Mouse (Mus musculus) lung, embryonic 14.5 days (tissue): ENCODE results near the gene Rars. TPM values are rescaled to one million over a fixed set of nuclear protein-coding genes. Genes with fewer than 3 reads are reported as not detected.

Experiments
- ATAC-seq: fragments of 200-750 bp; cut with Nextera tagmentation; 2 replicates; pipeline ENCODE4 v1.8.0; 2017; ENCODE audit warnings: mild to moderate bottlenecking, moderate TSS enrichment, moderate library complexity; ENCODE audit not compliant: insufficient read depth
- DNase-seq: peaks from one replicate; pipeline ENCODE4 v3.0.0-alpha.2; 2015
- H3K27ac ChIP-seq: fragments of 300-500 bp; sonication (generic); 2 replicates; pipeline ENCODE4 v1.5.1; 2014; ENCODE audit warnings: low read depth, mild to moderate bottlenecking, moderate library complexity
- H3K27me3 ChIP-seq: fragments of 300-500 bp; sonication (generic); 2 replicates; pipeline ENCODE4 v1.6.1; 2014; ENCODE audit warnings: low read length, control low read depth; ENCODE audit not compliant: insufficient read depth
- H3K36me3 ChIP-seq: fragments of 300-500 bp; sonication (generic); 2 replicates; pipeline ENCODE4 v1.6.1; 2014; ENCODE audit warnings: control low read depth; ENCODE audit not compliant: insufficient read depth
- H3K4me1 ChIP-seq: fragments of 300-500 bp; sonication (generic); 2 replicates; pipeline ENCODE4 v1.6.1; 2014; ENCODE audit warnings: antibody characterized with exemption, control low read depth; ENCODE audit not compliant: insufficient read depth
- H3K4me2 ChIP-seq: fragments of 300-500 bp; sonication (generic); 2 replicates; pipeline ENCODE4 v1.6.1; 2014; ENCODE audit warnings: mild to moderate bottlenecking
- H3K4me3 ChIP-seq: fragments of 300-500 bp; sonication (generic); 2 replicates; pipeline ENCODE4 v1.5.1; 2014; ENCODE audit warnings: low read depth, low read length
- H3K9ac ChIP-seq: fragments of 300-500 bp; sonication (generic); 2 replicates; pipeline ENCODE4 v1.6.1; 2014
- H3K9me3 ChIP-seq: fragments of 300-500 bp; sonication (generic); 2 replicates; pipeline ENCODE4 v1.6.1; 2016; ENCODE audit warnings: low read depth, low read length, control low read depth
- CTCF ChIP-seq: IDR thresholded peaks from 2 replicates; pipeline ENCODE4 v1.5.1; 2016; ENCODE audit warnings: antibody characterized with exemption, low read depth
- WGBS: fragments of 180-500 bp; shearing (Covaris S2); extraction: QIAGEN DNeasy Blood & Tissue Kit; methylation state at CpG from one replicate; pipeline ENCODE4 v1.1.7; 2014; 5-methylcytosine and 5-hydroxymethylcytosine counted together
- polyA plus RNA-seq: library from polyadenylated mRNA; unstranded; fragments of >200 nt; fragmentation: Nextera tagmentation; extraction: Ambion mirVana; gene quantifications from 2 replicates; pipeline ENCODE4 v1.2.1, GENCODE M21; 2014

The Rars gene
- polyA plus RNA-seq, 1 experiment from 2014 or later, result 95.8 TPM

DNA sequence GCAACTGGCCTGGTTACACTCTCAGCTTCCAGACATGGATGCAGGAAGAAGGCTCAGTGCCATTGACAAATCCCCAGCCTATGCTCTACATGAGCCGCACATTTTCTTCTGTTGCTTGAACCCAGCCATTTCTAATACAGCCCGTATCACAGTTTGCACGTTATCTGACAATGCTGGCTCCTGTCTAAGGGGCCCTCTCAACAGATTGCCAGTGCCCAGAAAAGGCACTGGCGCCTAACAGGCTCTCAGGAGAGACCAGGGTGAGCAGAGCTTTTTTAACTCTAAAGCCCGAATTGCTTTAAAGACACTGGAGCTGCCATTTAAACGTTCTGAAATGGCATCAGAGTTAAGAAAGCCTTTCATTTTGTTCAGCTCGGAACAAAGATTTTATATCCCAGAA is 31.8 kb upstream of the Rars start:
- no peak overlapping the region for H3K4me2 ChIP-seq
- H3K4me1 ChIP-seq, result no peaks in the 10 kb centered on the region
- H3K27ac ChIP-seq, result no peak overlapping the region
- DNase-seq, result no peak
- H3K9ac ChIP-seq, result no peak overlapping the region
- no peak for ATAC-seq
- WGBS, result 71% methylated on average over 7 of the region's 7 CpGs
- H3K4me3 ChIP-seq, result no peak overlapping the region
- H3K36me3 ChIP-seq, result peaks cover 13% of the 10 kb centered on the region; the same call in 1 of the 2 replicates
- no peaks in the 10 kb centered on the region for H3K27me3 ChIP-seq
- no peaks in the 10 kb centered on the region for H3K9me3 ChIP-seq
- no peak for TF ChIP-seq CTCF

DNA sequence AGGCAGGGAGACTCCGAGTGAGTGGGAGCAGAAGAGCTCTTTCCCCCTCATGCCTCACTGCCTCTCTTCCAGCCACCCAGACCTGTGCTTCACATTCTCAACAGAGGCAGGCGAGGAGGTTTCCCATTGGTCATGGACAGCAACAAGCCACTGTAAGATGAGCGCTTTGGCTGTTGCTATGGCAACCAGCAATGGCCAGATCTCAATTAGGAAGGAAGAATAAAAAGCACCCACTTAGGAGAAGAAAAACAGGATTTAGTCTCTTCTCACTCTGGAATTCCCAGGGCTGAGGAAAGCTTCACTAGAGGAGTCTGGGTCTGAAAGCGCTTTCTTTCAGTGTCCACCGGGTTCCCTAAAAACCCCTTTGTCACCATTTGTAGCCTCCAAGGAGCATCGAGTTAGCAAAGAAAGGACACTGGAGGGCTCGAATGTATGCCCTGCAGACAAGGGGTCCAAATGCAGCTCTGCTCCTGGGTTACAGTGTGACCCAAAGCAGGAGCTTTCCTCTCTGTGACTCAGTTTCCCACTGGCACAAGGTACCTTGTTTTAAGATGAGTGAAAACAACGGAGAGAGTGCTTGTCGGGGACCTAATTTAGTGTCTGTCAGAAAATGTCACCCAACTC is 30.8 kb upstream of the Rars start:
- Histone ChIP-seq H3K4me2 (no peak overlapping the region; the same call in 1 of the 2 replicates), H3K27ac (no peak overlapping the region), H3K9ac (0 out of 2 replicates have a peak overlapping the region, but pooled peaks have one; percentile 6), H3K27me3 (no peaks in the 10 kb centered on the region), H3K36me3 (0 out of 2 replicates have a peak, but pooled peaks cover 7% of the 10 kb centered on the region), H3K9me3 (no peaks in the 10 kb centered on the region), H3K4me1 (no peaks in the 10 kb centered on the region), H3K4me3 (no peak overlapping the region)
- DNase-seq (peak; percentile 85), ATAC-seq (peak; percentile 94)
- no peak for TF ChIP-seq CTCF
- 24% methylated on average over 9 of the region's 9 CpGs for WGBS

DNA sequence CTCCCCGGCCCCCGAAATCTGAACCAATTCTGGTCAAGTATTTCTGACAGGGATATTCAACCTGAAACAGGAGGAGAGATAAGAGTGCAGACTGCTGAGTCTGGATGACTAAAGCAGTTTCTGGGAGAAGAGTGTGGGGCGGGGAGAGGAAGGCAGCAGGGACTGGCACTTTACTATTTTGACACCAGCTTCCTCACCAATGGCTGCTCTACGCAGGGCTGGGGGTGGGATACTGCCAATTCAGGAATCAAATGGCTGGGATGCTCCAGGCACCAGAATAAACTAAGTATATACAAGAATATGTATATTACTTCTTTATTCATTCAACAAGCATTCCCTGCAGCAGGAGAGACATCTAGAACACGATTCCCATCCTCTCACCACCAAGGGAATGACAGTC is 29.3 kb upstream of the Rars start:
- Histone ChIP-seq H3K9me3 (no peaks in the 10 kb centered on the region), H3K4me3 (no peak overlapping the region), H3K9ac (no peak overlapping the region), H3K36me3 (0 out of 2 replicates have a peak, but pooled peaks cover 7% of the 10 kb centered on the region), H3K4me1 (no peaks in the 10 kb centered on the region), H3K27me3 (no peaks in the 10 kb centered on the region), H3K4me2 (no peak overlapping the region), H3K27ac (no peak overlapping the region)
- TF ChIP-seq CTCF, result no peak
- DNase-seq (no peak), ATAC-seq (no peak)
- WGBS, result 91% methylated on average over 5 of the region's 5 CpGs

DNA sequence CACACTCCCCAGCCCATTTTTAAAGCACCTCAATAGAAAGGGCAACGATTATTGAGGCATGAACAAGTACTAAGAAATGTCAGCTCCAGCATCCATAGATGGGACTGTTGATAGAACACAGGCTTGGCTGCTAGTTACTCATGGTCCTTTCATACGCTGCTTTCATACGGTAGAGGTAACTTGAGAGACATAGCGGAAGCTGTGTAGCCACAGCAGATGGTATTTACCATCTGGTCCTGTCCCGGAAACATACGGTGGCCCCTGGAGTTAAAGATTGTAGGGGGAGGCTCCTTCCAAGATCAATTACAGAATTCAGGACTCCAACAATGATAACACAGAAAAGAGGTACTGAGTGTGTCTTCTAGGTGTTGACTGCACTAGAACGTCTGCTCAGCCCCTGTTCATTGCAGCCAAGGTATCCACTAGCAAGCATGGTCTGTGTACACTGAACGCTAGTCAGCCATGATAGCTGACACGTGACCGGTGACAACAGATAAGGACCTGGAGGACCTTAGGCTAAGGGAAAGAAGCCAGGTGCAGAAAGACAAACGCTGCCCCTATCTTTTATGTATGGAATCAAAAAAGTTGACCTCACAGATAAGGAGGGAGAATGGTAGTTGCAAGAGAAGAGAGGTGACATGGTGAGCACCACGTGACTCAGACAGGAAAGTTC is 23.2 kb upstream of the Rars start:
- H3K36me3 ChIP-seq, result no peaks in the 10 kb centered on the region
- H3K4me1 ChIP-seq, result no peaks in the 10 kb centered on the region
- ATAC-seq, result no peak
- DNase-seq, result no peak
- TF ChIP-seq CTCF, result no peak
- no peaks in the 10 kb centered on the region for H3K27me3 ChIP-seq
- no peak overlapping the region for H3K4me2 ChIP-seq
- WGBS, result 68% methylated on average over 12 of the region's 12 CpGs
- no peak overlapping the region for H3K27ac ChIP-seq
- H3K4me3 ChIP-seq, result no peak overlapping the region
- no peaks in the 10 kb centered on the region for H3K9me3 ChIP-seq
- H3K9ac ChIP-seq, result no peak overlapping the region

DNA sequence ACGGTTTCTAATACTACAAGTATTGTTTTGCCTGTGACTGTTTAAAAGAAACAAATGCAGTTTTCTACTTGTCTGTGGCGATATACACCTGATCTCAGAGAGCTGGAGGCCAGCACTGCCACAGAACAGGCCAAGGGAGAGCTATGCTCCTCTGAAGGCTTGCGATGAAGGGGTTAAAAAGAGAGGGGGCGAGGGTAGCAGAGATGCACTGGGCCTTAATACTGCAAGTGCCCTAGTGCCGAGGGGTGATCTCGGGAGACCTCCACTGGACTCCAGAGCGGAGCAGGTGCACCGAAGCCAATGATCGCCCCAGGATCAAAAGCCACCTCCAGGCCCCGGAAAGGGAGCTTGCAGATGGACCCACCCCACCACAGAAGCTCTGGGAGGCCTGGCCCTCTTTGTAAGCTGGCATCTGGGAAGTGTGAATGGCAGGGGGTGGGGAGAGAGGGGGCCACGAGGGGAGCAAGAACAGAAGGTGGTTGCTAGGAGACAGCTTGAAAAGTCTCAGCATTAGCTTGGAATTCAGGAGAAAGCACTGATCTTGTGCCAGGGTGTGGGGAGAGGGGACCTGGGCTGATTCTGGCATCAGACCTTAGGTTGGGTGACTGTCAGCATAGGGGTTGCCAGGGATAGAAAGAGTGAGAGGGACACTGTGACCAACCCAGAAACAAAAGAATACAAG is 22.2 kb upstream of the Rars start:
- TF ChIP-seq CTCF, result no peak
- Histone ChIP-seq H3K27ac (no peak overlapping the region), H3K4me1 (no peaks in the 10 kb centered on the region), H3K36me3 (peaks cover 10% of the 10 kb centered on the region; the same call in 1 of the 2 replicates), H3K9ac (no peak overlapping the region), H3K4me3 (no peak overlapping the region), H3K4me2 (no peak overlapping the region), H3K9me3 (no peaks in the 10 kb centered on the region), H3K27me3 (no peaks in the 10 kb centered on the region)
- DNase-seq, result no peak
- no peak for ATAC-seq
- 60% methylated on average over 11 of the region's 11 CpGs for WGBS

DNA sequence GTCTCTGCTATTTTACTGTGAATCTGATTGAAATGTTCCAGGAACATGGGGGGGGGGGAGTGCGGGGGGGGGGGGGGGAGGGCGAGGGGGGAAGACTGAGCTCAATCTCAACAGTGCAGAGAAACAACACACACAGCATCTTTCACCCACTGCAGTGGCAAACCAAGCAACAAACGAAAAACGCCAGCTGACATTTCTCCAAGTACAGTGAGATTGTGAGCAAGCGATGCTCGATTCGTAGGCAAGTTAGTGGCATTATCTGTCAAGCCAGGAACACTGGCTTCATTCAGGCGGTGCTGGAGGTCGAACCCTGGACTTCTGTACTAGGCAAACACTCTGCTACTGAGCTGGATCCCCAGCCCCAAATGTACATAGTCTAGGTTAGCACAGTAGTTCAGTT is 21.3 kb upstream of the Rars start:
- 80% methylated on average over 7 of the region's 9 CpGs for WGBS
- H3K27ac ChIP-seq, result no peak overlapping the region
- no peak overlapping the region for H3K4me3 ChIP-seq
- H3K36me3 ChIP-seq, result peaks cover 14% of the 10 kb centered on the region; the same call in 1 of the 2 replicates
- no peaks in the 10 kb centered on the region for H3K27me3 ChIP-seq
- TF ChIP-seq CTCF, result no peak
- H3K4me2 ChIP-seq, result no peak overlapping the region
- H3K9me3 ChIP-seq, result no peaks in the 10 kb centered on the region
- ATAC-seq (no peak), DNase-seq (no peak)
- no peaks in the 10 kb centered on the region for H3K4me1 ChIP-seq
- H3K9ac ChIP-seq, result no peak overlapping the region

DNA sequence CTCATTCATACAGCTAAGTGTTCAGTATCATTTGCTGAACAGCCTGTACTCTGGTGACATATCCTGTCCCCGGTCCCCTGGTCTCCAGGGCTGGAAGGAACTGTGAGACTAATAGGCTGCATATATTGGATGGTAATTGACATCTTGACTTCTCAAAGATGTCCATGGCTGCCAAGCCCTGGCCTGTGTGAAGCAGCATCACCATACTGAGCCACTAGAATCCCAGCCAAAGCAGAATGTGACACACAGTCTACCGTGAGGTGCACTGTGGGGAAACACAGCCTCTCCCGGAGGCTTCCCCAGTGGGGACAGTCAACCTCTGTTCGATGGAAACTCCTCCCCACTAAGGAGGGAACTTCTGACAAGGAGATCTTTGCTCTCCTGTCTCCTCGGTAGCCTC is 20.6 kb upstream of the Rars start:
- DNase-seq, result no peak
- Histone ChIP-seq H3K9me3 (no peaks in the 10 kb centered on the region), H3K27ac (no peak overlapping the region), H3K4me1 (no peaks in the 10 kb centered on the region), H3K4me3 (no peak overlapping the region), H3K4me2 (no peak overlapping the region), H3K36me3 (peaks cover 14% of the 10 kb centered on the region; the same call in 1 of the 2 replicates), H3K9ac (no peak overlapping the region), H3K27me3 (no peaks in the 10 kb centered on the region)
- ATAC-seq, result no peak
- no peak for TF ChIP-seq CTCF
- WGBS, result 73% methylated on average over 5 of the region's 5 CpGs
